Mouse (Mus musculus) limb, embryonic 14.5 days (tissue): ENCODE data around the gene Galnt18. TPM values are rescaled to one million over a fixed set of nuclear protein-coding genes. Genes with fewer than 3 reads are reported as not detected.
A peak's percentile ranks its signal among the peaks of the same experiment; 100 is the strongest.

ENCODE experiments used
- ATAC-seq: fragments of 200-750 bp; cut with Nextera tagmentation; 2 replicates; pipeline ENCODE4 v1.8.0; 2017; ENCODE audit warnings: low read depth, moderate number of reproducible peaks, moderate TSS enrichment; ENCODE audit not compliant: low FRiP score
- DNase-seq: peaks from one replicate; pipeline ENCODE4 v3.0.0-alpha.2; 2015; ENCODE audit warnings: low spot score
- H3K27ac ChIP-seq: fragments of 300-500 bp; sonication (generic); replicated peaks from 2 replicates; pipeline ENCODE4 v1.5.1; 2014; ENCODE audit warnings: low read depth, mild to moderate bottlenecking, low read length, moderate library complexity, mixed read lengths
- H3K27me3 ChIP-seq: fragments of 300-500 bp; sonication (generic); 2 replicates; pipeline ENCODE4 v1.6.1; 2014; ENCODE audit warnings: low read length, mixed read lengths; ENCODE audit not compliant: control insufficient read depth, insufficient read depth
- H3K36me3 ChIP-seq: fragments of 300-500 bp; sonication (generic); 2 replicates; pipeline ENCODE4 v1.6.1; 2014; ENCODE audit warnings: mild to moderate bottlenecking, low read length, moderate library complexity, mixed read lengths; ENCODE audit not compliant: control insufficient read depth, insufficient read depth
- H3K4me1 ChIP-seq: fragments of 300-500 bp; sonication (generic); 2 replicates; pipeline ENCODE4 v1.6.1; 2014; ENCODE audit warnings: antibody characterized with exemption, low read length, mixed read lengths; ENCODE audit not compliant: control insufficient read depth, insufficient read depth
- H3K4me2 ChIP-seq: fragments of 300-500 bp; sonication (generic); replicated peaks from 2 replicates; pipeline ENCODE4 v1.6.1; 2014; ENCODE audit warnings: low read depth, mild to moderate bottlenecking, low read length, moderate library complexity; ENCODE audit not compliant: severe bottlenecking
- H3K4me3 ChIP-seq: fragments of 300-500 bp; sonication (generic); replicated peaks from 2 replicates; pipeline ENCODE4 v1.5.1; 2014; ENCODE audit warnings: low read length
- H3K9ac ChIP-seq: fragments of 300-500 bp; sonication (generic); 2 replicates; pipeline ENCODE4 v1.6.1; 2014; ENCODE audit warnings: mild to moderate bottlenecking, low read depth, low read length, moderate library complexity; ENCODE audit not compliant: severe bottlenecking
- H3K9me3 ChIP-seq: fragments of 300-500 bp; sonication (generic); 2 replicates; pipeline ENCODE4 v1.6.1; 2016; ENCODE audit warnings: low read length; ENCODE audit not compliant: control insufficient read depth
- POLR2A ChIP-seq: fragments of 200-500 bp; IDR thresholded peaks from 2 replicates; pipeline ENCODE4 v1.8.0; 2012; ENCODE audit warnings: inconsistent platforms, mild to moderate bottlenecking, moderate library complexity, borderline replicate concordance; ENCODE audit not compliant: insufficient read depth, insufficient read length; ENCODE audit errors: extremely low read depth
- WGBS: fragments of 180-500 bp; shearing (Covaris S2); extraction: QIAGEN DNeasy Blood & Tissue Kit; methylation state at CpG from one replicate; pipeline ENCODE4 v1.1.7; 2014; 5-methylcytosine and 5-hydroxymethylcytosine counted together
- polyA plus RNA-seq, 2 experiments: library from polyadenylated mRNA; depleted of rRNA in 1 of 2; stranded (reverse) in 1 of 2; unstranded in 1 of 2; fragments of >200 nt; fragmentation: Nextera tagmentation in 1 of 2; extraction: Ambion mirVana in 1 of 2; gene quantifications; 2 replicates each; pipeline versions ENCODE4 v1.2.1 to v1.2.3; 2012 to 2014

Galnt18 gene
- polyA plus RNA-seq, 2 experiments, result 19.1 to 24.7 TPM

DNA sequence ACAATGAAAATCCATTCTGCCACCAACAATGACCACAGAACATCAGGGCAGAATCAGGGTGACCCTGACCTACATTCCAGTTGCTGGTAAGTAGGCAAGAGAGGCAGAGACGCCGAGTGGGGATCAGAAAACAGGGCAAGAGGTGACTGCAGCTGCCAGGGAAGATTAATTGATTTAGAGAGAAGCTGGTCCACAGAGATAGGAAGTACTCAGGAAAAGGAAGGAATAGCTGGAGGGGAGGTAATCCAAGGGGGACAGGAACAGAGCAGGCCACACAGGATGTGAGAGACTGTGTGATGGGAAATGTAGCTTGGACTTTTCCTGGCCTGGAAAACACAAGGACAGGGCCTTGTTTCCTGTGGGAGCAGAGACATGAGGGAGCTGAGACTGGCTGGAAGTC, 52.8 kb downstream of the Galnt18 start:
- WGBS, result 34% methylated on average over 2 of the region's 2 CpGs
- no peak for TF ChIP-seq POLR2A
- no peaks in the 10 kb centered on the region for H3K36me3 ChIP-seq

DNA sequence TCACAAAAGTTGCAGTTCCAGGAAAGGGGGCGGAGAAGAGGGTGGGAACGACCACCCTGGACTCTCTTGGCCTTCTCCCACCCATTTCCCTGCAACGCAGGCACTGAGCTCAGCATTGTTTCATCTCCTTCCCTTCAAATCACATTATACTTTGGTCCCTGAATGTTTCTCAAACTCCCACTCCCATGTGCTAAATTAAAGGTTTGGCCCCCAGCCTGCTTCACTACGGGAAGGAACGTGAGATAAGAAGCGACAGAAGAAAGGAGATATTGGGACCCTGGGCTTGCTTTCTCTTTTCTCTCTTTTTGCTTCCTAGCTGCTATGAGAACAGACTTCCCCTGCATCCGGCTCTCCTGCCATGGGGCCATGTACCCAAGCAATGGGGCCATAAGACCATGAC, 55.0 kb downstream of the Galnt18 start:
- H3K4me2 ChIP-seq, result no peak overlapping the region
- no peak for DNase-seq
- no peak overlapping the region for H3K9ac ChIP-seq
- H3K27ac ChIP-seq, result no peak overlapping the region
- WGBS, result 65% methylated on average over 7 of the region's 7 CpGs
- no peaks in the 10 kb centered on the region for H3K9me3 ChIP-seq
- no peak for TF ChIP-seq POLR2A
- H3K4me3 ChIP-seq, result no peak overlapping the region
- H3K4me1 ChIP-seq, result peaks cover 13% of the 10 kb centered on the region
- no peaks in the 10 kb centered on the region for H3K36me3 ChIP-seq
- H3K27me3 ChIP-seq, result no peaks in the 10 kb centered on the region
- ATAC-seq, result no peak

More for the DNA sequence above, 52.8 kb downstream of the Galnt18 start:
- Histone ChIP-seq H3K4me2 (no peak overlapping the region), H3K9ac (no peak overlapping the region), H3K27me3 (no peaks in the 10 kb centered on the region), H3K27ac (no peak overlapping the region), H3K9me3 (no peaks in the 10 kb centered on the region), H3K4me3 (no peak overlapping the region), H3K4me1 (no peaks in the 10 kb centered on the region)
- ATAC-seq (no peak), DNase-seq (no peak)

DNA sequence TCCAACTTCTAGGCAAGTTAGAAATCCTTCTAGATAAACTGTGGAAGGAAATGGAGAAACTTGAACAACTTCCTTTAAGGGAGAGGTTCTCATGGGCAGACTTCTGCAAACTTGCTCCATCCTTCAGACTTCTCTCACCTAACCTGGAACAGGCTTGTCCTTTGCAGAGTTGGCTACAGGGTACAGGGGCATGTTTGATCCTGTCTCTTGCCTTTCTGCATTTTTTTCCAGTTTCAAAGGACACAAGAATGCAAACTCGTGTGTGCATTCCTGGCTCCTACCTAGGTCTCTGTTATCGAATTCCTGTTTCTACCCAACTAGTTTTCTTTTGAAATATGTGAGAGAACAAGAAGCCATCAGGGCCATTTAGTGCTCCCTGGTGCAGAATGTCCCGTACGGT, 55.8 kb downstream of the Galnt18 start:
- no peak overlapping the region for H3K9ac ChIP-seq
- DNase-seq (no peak), ATAC-seq (no peak)
- no peak for TF ChIP-seq POLR2A
- no peaks in the 10 kb centered on the region for H3K36me3 ChIP-seq
- WGBS, result 62% methylated on average over 4 of the region's 4 CpGs
- no peak overlapping the region for H3K4me3 ChIP-seq
- H3K9me3 ChIP-seq, result no peaks in the 10 kb centered on the region
- H3K4me2 ChIP-seq, result no peak overlapping the region
- peaks cover 13% of the 10 kb centered on the region for H3K4me1 ChIP-seq
- H3K27ac ChIP-seq, result no peak overlapping the region
- H3K27me3 ChIP-seq, result no peaks in the 10 kb centered on the region

DNA sequence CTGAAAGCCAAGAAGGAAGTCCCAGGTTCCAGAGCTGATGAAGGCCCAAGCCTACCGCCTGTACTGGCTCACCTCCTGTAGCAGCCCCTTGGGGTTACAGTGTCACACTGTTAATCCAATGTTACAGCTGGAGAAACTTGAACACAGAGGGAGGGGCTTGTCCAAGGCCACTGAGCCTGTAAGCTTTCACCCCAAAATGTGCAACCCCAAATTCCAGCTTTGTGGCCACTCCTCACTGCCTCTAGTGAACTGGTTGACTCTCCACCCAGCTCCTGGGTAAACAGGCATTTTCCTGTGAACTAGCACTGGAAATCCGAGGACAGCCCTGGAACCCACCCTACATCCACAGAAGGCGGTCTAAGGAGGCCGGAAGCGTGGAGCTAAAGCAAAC, 58.5 kb downstream of the Galnt18 start:
- H3K4me1 ChIP-seq, result peaks cover 13% of the 10 kb centered on the region
- no peak overlapping the region for H3K4me2 ChIP-seq
- DNase-seq (no peak), ATAC-seq (no peak)
- no peaks in the 10 kb centered on the region for H3K27me3 ChIP-seq
- H3K4me3 ChIP-seq, result no peak overlapping the region
- WGBS, result 74% methylated on average over 5 of the region's 5 CpGs
- H3K36me3 ChIP-seq, result no peaks in the 10 kb centered on the region
- H3K9me3 ChIP-seq, result no peaks in the 10 kb centered on the region
- no peak overlapping the region for H3K27ac ChIP-seq
- no peak overlapping the region for H3K9ac ChIP-seq
- no peak for TF ChIP-seq POLR2A

DNA sequence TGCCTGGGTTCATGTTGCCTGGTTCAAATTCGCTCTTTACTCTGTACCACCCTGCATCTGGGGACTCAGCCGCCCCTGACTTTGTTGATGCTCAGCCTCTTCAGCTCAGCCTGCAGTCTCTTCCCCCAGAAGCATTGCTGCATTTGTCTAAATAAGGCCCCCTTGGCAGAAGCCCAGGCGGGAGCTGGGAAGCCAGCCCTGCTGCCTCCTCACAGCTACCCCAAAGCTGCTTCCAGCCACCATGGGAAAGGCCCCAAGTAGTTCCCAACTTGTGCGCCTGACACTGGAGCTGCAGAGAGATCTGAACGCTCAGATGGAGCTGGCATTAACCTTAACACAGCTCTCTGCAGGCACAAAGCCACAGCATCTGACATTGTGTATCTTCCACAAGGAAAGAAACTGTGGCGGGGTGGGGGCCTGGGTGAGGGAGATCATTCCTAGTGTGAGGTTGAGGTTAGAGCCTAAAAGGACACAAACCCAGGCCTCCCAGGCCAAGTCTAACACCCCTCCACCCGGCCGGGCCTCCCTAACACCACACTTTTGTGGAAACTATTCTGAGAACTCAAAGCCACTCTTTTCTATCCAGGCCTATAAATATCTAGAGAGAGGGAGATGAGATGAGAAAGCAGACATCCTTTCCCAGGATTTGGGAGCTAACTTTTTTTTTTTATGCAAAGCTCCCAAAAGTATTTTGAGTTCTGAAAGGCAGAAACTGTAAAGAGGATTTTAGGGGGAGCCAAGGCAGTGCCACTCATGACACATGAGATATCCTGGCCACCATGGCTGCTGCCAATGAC, 59.1 kb downstream of the Galnt18 start:
- whole genome bisulfite sequencing, result 66% methylated on average over 8 of the region's 8 CpGs
- no peaks in the 10 kb centered on the region for H3K27me3 ChIP-seq
- H3K9ac ChIP-seq, result peak overlapping the region; percentile 16; the same call in 1 of the 2 replicates
- no peaks in the 10 kb centered on the region for H3K9me3 ChIP-seq
- no peaks in the 10 kb centered on the region for H3K36me3 ChIP-seq
- no peak for DNase-seq
- TF ChIP-seq POLR2A, result no peak
- no peak; the same call in 1 of the 2 replicates for ATAC-seq
- H3K27ac ChIP-seq, result peak overlapping the region; percentile 68
- no peak overlapping the region for H3K4me2 ChIP-seq
- H3K4me1 ChIP-seq, result peaks cover 13% of the 10 kb centered on the region
- H3K4me3 ChIP-seq, result no peak overlapping the region
